In genomic region chr3:85592067-85592466, GRCm38 (mm10) we compare ENCODE assay signal across 15 mouse cellular contexts. TPM values are rescaled to one million over a fixed set of nuclear protein-coding genes. Genes with fewer than 3 reads are reported as not detected.
A peak's percentile ranks its signal among the peaks of the same experiment; 100 is the strongest.
DNase-seq lines count a peak whose midpoint lies in the region; ATAC-seq and TF ChIP-seq lines count a peak whose summit lies in the region.
"Had no signal": no experiment of that assay in that cellular context is flagged by ENCODE, and none has a peak within 500 bp of the region (broad histone marks: within the 10 kb centered on the region; RNA-seq: fewer than 3 reads in every experiment).

No protein-coding gene starts in this region.

- 66% methylated on average over 4 of the region's 4 CpGs for WGBS in intestine, embryonic 14.5 days
- WGBS in intestine, postnatal 0 days: 61% methylated on average over 4 of the region's 4 CpGs
- WGBS in liver, embryonic 16.5 days (ENCODE audit: insufficient replicate concordance): 22% methylated on average over 4 of the region's 4 CpGs

- H3K9ac ChIP-seq in intestine, embryonic 14.5 days (ENCODE audit: low read length): no peak overlapping the region
- H3K9ac ChIP-seq in intestine, postnatal 0 days (ENCODE audit: low read depth, low read length): no peak overlapping the region
- no peak overlapping the region for H3K9ac ChIP-seq in liver, embryonic 16.5 days (ENCODE audit: low read depth, low read length)
- H3K9ac ChIP-seq: embryonic facial prominence, embryonic 15.5 days; forebrain, embryonic 12.5 days; neural tube, embryonic 13.5 days had no signal

- no peak for TF ChIP-seq CTCF in intestine, postnatal 0 days (IDR thresholded peaks at IDR 0.05; ENCODE audit: low read depth)

- no peaks in the 10 kb centered on the region for H3K36me3 ChIP-seq in intestine, embryonic 14.5 days (ENCODE audit: control insufficient read depth, insufficient read depth, low read length)
- H3K36me3 ChIP-seq in intestine, postnatal 0 days (ENCODE audit: control insufficient read depth, insufficient read depth): no peaks in the 10 kb centered on the region
- H3K36me3 ChIP-seq in liver, embryonic 16.5 days (ENCODE audit: control insufficient read depth, insufficient read depth): no peaks in the 10 kb centered on the region
- H3K36me3 ChIP-seq: embryonic facial prominence, embryonic 15.5 days; forebrain, embryonic 12.5 days; midbrain, embryonic 10.5 days; neural tube, embryonic 13.5 days had no signal

- no peaks in the 10 kb centered on the region for H3K9me3 ChIP-seq in intestine, embryonic 14.5 days (ENCODE audit: control insufficient read depth, low read length)
- no peaks in the 10 kb centered on the region for H3K9me3 ChIP-seq in intestine, postnatal 0 days (ENCODE audit: control insufficient read depth)
- H3K9me3 ChIP-seq in liver, embryonic 16.5 days (replicated peaks; ENCODE audit: control insufficient read depth, low read length): no peaks in the 10 kb centered on the region
- H3K9me3 ChIP-seq: embryonic facial prominence, embryonic 15.5 days; forebrain, embryonic 12.5 days; midbrain, embryonic 10.5 days; neural tube, embryonic 13.5 days had no signal

- no peaks in the 10 kb centered on the region for H3K4me1 ChIP-seq in intestine, embryonic 14.5 days (replicated peaks; ENCODE audit: control insufficient read depth, insufficient read depth, low read length)
- 0 out of 2 replicates have a peak, but pooled peaks cover 3% of the 10 kb centered on the region for H3K4me1 ChIP-seq in intestine, postnatal 0 days (replicated peaks; ENCODE audit: control insufficient read depth, insufficient read depth, low read length)
- peaks cover 10% of the 10 kb centered on the region for H3K4me1 ChIP-seq in liver, embryonic 16.5 days (ENCODE audit: control insufficient read depth, low read depth, low read length)
- H3K4me1 ChIP-seq: embryonic facial prominence, embryonic 15.5 days; forebrain, embryonic 12.5 days; midbrain, embryonic 10.5 days; neural tube, embryonic 13.5 days had no signal

- no peak overlapping the region for H3K4me2 ChIP-seq in intestine, embryonic 14.5 days (ENCODE audit: low read length)
- no peak overlapping the region for H3K4me2 ChIP-seq in intestine, postnatal 0 days (replicated peaks; ENCODE audit: low read depth)
- no peak overlapping the region for H3K4me2 ChIP-seq in liver, embryonic 16.5 days (ENCODE audit: low read depth, low read length)
- H3K4me2 ChIP-seq: embryonic facial prominence, embryonic 15.5 days; forebrain, embryonic 12.5 days; neural tube, embryonic 13.5 days had no signal

- no peaks in the 10 kb centered on the region for H3K27me3 ChIP-seq in intestine, embryonic 14.5 days (replicated peaks; ENCODE audit: control insufficient read depth, insufficient read depth, low read length)
- no peaks in the 10 kb centered on the region for H3K27me3 ChIP-seq in intestine, postnatal 0 days (replicated peaks; ENCODE audit: control insufficient read depth, insufficient read depth, low read length)
- H3K27me3 ChIP-seq in liver, embryonic 16.5 days (ENCODE audit: control insufficient read depth, insufficient read depth, low read depth, low read length): no peaks in the 10 kb centered on the region
- H3K27me3 ChIP-seq: embryonic facial prominence, embryonic 15.5 days; forebrain, embryonic 12.5 days; neural tube, embryonic 13.5 days had no signal

- DNase-seq in adrenal gland, postnatal 10 days: peak; percentile 14
- no peak for DNase-seq in adrenal gland, postnatal 36 days
- DNase-seq in intestine, embryonic 14.5 days (ENCODE audit: low spot score): peak; percentile 39
- DNase-seq in c-Kit-positive CD71-positive TER-119-positive erythroid progenitor cells, embryonic 14.5 days (ENCODE audit: low spot score): peak; percentile 83
- no peak for DNase-seq in adipocyte (ENCODE audit: low spot score)
- DNase-seq in kidney, postnatal 10 days: no peak
- DNase-seq: cerebellum, adult 9-11 months; lung, postnatal 10 days had no signal

- no peak overlapping the region for H3K27ac ChIP-seq in intestine, embryonic 14.5 days (ENCODE audit: low read depth)
- no peak overlapping the region for H3K27ac ChIP-seq in intestine, postnatal 0 days (ENCODE audit: low read depth, low read length)
- no peak overlapping the region for H3K27ac ChIP-seq in liver, embryonic 16.5 days (ENCODE audit: low read length)
- H3K27ac ChIP-seq: embryonic facial prominence, embryonic 15.5 days; forebrain, embryonic 12.5 days; hindbrain, postnatal 0 days; midbrain, embryonic 10.5 days; neural tube, embryonic 13.5 days had no signal

- no peak overlapping the region for H3K4me3 ChIP-seq in intestine, embryonic 14.5 days (ENCODE audit: low read depth, low read length)
- H3K4me3 ChIP-seq in intestine, postnatal 0 days (ENCODE audit: low read depth, low read length): no peak overlapping the region
- H3K4me3 ChIP-seq in liver, embryonic 16.5 days (ENCODE audit: low read depth, low read length): no peak overlapping the region
- H3K4me3 ChIP-seq: embryonic facial prominence, embryonic 15.5 days; forebrain, embryonic 12.5 days; midbrain, embryonic 10.5 days; neural tube, embryonic 13.5 days had no signal

- ATAC-seq in intestine, embryonic 14.5 days (replicated peaks; ENCODE audit: low FRiP score, low TSS enrichment, low read depth): no peak
- no peak for ATAC-seq in intestine, postnatal 0 days
- peak; percentile 74 for ATAC-seq in liver, embryonic 16.5 days (ENCODE audit: low read depth)
- ATAC-seq: hindbrain, postnatal 0 days had no signal

RNA-seq across cellular contexts. Expression of gene Gatb, which starts 18.1 kb away (rescaled TPM):
- total RNA-seq in adrenal gland, postnatal 10 days (2021): 10 to 100 TPM; 38.4 to 43.7 TPM
- 10 to 100 TPM; 39.2 to 50.1 TPM for total RNA-seq in adrenal gland, postnatal 36 days (2021)
- 27.2 and 30.1 TPM in 2 replicates for polyA plus RNA-seq in intestine, embryonic 14.5 days (2014; fragmentation: Nextera tagmentation; extraction: Ambion mirVana)
- 11.2 and 12.4 TPM in 2 replicates for polyA plus RNA-seq in intestine, postnatal 0 days (2015; fragmentation: Nextera tagmentation; extraction: Ambion mirVana)
- polyA plus RNA-seq in liver, embryonic 16.5 days (2015; fragmentation: Nextera tagmentation; extraction: Ambion mirVana): 16.4 and 16.9 TPM in 2 replicates

Comparison
In these comparisons a context has a peak if more than half of its experiments do, and no peak if none do; other contexts are left out.
1. DNase-seq: peak in adrenal gland, postnatal 10 days (single experiment), intestine, embryonic 14.5 days (single experiment) and c-Kit-positive CD71-positive TER-119-positive erythroid progenitor cells, embryonic 14.5 days (single experiment); none in adrenal gland, postnatal 36 days (0 of 2), adipocyte (single experiment) and kidney, postnatal 10 days (single experiment).